Mouse (Mus musculus) limb, embryonic 10.5 days (tissue): ENCODE data around the gene Zfp652. TPM values are rescaled to one million over a fixed set of nuclear protein-coding genes. Genes with fewer than 3 reads are reported as not detected.

ENCODE experiments used
- DNase-seq: peaks from one replicate; pipeline ENCODE4 v3.0.0-alpha.2; 2017; ENCODE audit warnings: low spot score
- H3K27ac ChIP-seq: fragments of 300-500 bp; sonication (generic); 2 replicates; pipeline ENCODE4 v1.5.1; 2016; ENCODE audit warnings: mild to moderate bottlenecking
- H3K27me3 ChIP-seq: fragments of 300-500 bp; sonication (generic); 2 replicates; pipeline ENCODE4 v1.6.1; 2016; ENCODE audit warnings: low read depth, mild to moderate bottlenecking; ENCODE audit not compliant: poor library complexity, severe bottlenecking
- H3K36me3 ChIP-seq: fragments of 300-500 bp; sonication (generic); 2 replicates; pipeline ENCODE4 v1.6.1; 2016; ENCODE audit warnings: mild to moderate bottlenecking, moderate library complexity
- H3K4me1 ChIP-seq: fragments of 300-500 bp; sonication (generic); 2 replicates; pipeline ENCODE4 v1.6.1; 2016
- H3K4me3 ChIP-seq: fragments of 300-500 bp; sonication (generic); 2 replicates; pipeline ENCODE4 v1.5.1; 2016; ENCODE audit warnings: mild to moderate bottlenecking, moderate library complexity
- H3K9me3 ChIP-seq: fragments of 300-500 bp; sonication (generic); replicated peaks from 2 replicates; pipeline ENCODE4 v1.6.1; 2016; ENCODE audit warnings: mild to moderate bottlenecking
- WGBS: fragments of 180-500 bp; shearing (Covaris S2); methylation state at CpG from one replicate; pipeline ENCODE4 v1.1.7; 2016; 5-methylcytosine and 5-hydroxymethylcytosine counted together
- polyA plus RNA-seq: library from polyadenylated mRNA; unstranded; fragments of >200 nt; fragmentation: Nextera tagmentation; extraction: Ambion mirVana; gene quantifications from 2 replicates; pipeline ENCODE4 v1.2.1, GENCODE M21; 2016

Gene Zfp652
- polyA plus RNA-seq, 1 experiment from 2014 or later, result 21.5 TPM

DNA sequence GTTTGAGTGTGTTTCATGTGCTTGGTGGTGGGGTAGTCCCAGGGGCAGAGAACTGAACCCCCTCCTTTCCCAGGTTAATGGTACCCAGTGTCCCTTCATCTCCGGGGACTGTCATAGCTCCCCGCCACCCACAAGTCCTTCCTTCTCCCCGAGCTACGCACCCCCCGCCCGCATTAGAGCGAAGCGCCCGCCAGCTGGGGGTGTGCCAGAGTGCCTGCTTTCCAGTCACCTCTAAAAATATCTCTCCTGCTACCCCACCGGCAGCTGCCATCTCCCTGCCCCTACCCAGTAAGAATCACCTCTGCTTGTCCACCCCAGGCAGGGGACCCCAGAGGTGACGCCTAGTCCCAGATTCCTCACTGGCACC is 112.4 kb downstream of the Zfp652 start:
- no peaks in the 10 kb centered on the region for H3K36me3 ChIP-seq
- 3% methylated on average over 11 of the region's 11 CpGs for WGBS
- peaks cover 87% of the 10 kb centered on the region for H3K27me3 ChIP-seq
- peak; percentile 52 for DNase-seq
- peaks cover 23% of the 10 kb centered on the region for H3K4me1 ChIP-seq
- peak overlapping the region; percentile 83; the same call in 1 of the 2 replicates for H3K27ac ChIP-seq
- no peaks in the 10 kb centered on the region for H3K9me3 ChIP-seq
- peak overlapping the region; percentile 72 for H3K4me3 ChIP-seq

DNA sequence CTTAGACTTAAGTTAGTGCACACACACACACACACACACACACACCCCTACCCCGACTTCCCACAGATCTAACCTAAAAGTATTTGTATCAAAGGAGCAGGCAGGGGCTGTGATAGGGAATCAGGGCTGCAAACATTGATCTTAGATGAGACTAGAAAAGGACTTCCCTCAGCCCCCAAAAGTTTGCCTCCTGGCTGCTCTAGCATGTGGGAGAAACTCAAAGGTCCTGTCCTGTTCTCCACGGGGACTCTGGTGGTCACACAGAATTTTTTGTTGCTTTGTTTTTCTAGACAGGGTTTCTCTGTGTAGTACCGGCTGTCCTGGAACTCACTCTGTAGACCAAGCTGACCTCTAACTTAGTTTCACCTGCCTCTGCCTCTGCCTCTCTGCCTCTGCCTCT is 113.2 kb downstream of the Zfp652 start:
- Histone ChIP-seq H3K4me3 (no peak overlapping the region), H3K4me1 (peaks cover 30% of the 10 kb centered on the region), H3K36me3 (no peaks in the 10 kb centered on the region), H3K27me3 (peaks cover 94% of the 10 kb centered on the region), H3K27ac (no peak overlapping the region), H3K9me3 (no peaks in the 10 kb centered on the region)
- WGBS, result 63% methylated on average over 3 of the region's 3 CpGs
- DNase-seq, result no peak

DNA sequence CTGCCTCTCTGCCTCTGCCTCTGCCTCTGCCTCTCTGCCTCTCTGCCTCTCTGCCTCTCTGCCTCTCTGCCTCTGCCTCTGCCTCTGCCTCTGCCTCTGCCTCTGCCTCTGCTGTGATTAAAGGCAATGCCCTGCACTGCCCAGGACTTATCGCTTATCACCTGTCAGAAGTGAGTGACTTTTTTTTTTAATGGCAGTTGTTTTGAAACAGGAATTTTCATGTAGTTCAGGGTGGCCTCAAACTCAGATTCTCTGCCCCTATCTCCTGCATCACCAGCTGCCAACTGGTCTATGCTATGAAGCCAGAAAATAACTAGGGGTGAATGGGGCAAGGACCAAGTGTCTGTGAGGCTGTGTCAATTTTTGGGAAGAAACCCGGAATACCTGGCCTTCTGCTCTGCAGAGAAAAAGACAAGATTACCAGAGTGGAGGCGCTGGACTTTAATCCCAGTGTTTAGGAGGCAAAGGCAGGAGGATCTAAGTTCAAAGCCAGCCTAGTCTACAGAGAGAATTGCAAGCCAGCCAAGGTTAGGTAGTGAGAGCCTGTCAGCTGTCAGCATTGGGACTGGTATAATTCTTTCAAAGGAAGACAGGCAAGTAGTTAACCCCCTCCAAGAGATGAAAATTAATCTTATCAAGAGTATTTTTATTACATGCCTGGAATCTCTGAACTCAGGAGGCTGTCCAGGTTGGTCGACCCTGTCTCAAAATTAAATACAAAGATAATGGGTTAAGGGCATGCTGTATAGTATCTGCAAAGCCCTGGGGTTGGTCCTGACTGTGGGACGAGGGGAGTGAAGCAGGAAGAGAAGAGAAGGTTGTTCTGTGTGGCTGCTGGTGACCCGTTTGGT is 114.1 kb downstream of the Zfp652 start:
- 56% methylated on average over 6 of the region's 6 CpGs for WGBS
- Histone ChIP-seq H3K36me3 (no peaks in the 10 kb centered on the region), H3K27ac (no peak overlapping the region), H3K27me3 (peaks cover 94% of the 10 kb centered on the region), H3K4me1 (peaks cover 39% of the 10 kb centered on the region), H3K4me3 (no peak overlapping the region), H3K9me3 (no peaks in the 10 kb centered on the region)
- DNase-seq, result no peak

DNA sequence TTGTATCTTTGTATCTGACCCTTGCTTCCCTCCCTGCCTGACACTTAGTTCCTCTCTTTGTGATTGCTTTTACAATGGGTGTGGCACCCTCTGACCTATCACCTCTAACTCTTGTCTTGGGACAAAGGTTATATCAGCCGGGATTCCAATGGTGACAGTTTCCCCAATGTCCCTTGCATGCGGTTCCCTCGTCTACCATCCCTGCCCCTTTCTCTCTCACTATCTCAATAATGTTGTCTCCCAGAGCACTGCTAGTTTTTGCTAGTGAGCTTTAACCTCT is 114.6 kb downstream of the Zfp652 start:
- 33% methylated on average over 3 of the region's 3 CpGs for WGBS
- H3K4me3 ChIP-seq, result no peak overlapping the region
- no peak for DNase-seq
- no peaks in the 10 kb centered on the region for H3K36me3 ChIP-seq
- H3K27me3 ChIP-seq, result peaks cover 94% of the 10 kb centered on the region
- H3K4me1 ChIP-seq, result peaks cover 45% of the 10 kb centered on the region
- no peaks in the 10 kb centered on the region for H3K9me3 ChIP-seq
- H3K27ac ChIP-seq, result no peak overlapping the region

DNA sequence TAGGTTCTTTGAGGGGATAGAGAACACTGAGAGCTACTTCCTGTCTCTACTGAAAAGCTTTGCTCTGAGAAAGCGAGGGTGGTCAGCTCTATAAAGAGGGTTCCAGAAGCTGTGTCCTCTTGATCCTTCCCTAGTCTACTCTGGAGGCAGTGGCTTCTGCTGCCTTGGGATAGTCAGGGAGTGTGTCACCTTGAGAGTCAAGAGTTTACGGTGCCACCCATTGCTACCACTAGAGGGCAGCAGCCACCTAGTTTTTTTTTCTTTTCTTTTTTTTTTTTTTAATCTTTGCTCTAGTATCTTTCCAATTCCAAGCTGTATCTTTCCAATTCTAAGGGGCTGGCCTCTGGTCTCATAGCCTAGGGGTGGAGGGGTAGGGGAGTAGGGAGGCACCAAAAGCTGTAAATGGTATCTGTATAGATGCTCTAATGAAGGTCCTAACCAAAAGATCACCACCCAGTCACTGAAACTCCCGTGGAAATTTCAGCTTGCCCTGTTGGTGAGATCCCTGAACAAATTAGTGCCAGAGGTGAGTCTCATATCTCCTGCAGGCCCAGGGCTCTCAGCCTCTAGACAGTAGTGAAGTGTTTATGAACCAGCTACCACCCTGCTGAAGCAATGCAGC is 115.1 kb downstream of the Zfp652 start:
- peaks cover 94% of the 10 kb centered on the region for H3K27me3 ChIP-seq
- H3K27ac ChIP-seq, result no peak overlapping the region
- DNase-seq, result peak; percentile 67
- WGBS, result 22% methylated on average over 3 of the region's 3 CpGs
- H3K4me1 ChIP-seq, result peaks cover 46% of the 10 kb centered on the region
- H3K4me3 ChIP-seq, result no peak overlapping the region
- H3K9me3 ChIP-seq, result no peaks in the 10 kb centered on the region
- H3K36me3 ChIP-seq, result no peaks in the 10 kb centered on the region

DNA sequence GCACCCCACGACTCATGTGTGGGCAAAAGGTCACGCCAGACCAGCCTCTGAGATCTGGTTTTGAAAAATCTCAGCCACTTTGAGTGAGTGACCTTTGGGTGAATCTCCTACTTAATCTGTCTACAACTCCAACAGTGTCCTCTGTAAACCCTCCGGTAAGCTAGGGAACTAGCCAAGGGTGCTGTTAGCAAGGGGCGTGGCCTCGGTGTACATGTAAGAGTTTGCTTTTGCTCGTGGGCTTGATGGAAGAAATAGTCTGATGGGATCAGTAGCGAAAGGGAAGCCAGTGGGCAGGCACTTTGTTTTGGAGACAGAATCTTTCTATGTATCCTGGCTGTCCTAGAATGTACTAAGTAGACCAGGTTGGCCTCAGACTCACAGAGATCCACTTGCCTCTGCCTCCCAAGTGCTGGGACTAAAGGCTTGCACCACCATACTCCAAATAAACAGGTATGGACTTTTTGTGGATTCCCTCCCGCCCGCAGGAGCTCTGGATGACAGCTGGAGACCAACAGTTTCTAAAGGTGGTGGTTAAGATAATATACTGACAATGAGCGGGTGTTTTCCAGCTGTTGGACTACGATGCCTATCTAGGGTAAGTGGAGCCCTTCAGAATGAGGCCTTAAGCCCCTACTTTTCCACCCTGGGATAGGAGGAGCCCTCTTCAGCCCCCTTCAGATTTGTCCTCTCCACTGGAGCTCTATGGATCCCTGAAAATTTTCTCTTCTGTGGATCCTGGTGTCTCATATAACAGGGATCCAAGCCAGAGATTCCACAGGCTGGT is 115.9 kb downstream of the Zfp652 start:
- DNase-seq, result no peak
- peaks cover 44% of the 10 kb centered on the region for H3K4me1 ChIP-seq
- H3K27ac ChIP-seq, result no peak overlapping the region
- WGBS, result 82% methylated on average over 11 of the region's 11 CpGs
- no peaks in the 10 kb centered on the region for H3K9me3 ChIP-seq
- no peaks in the 10 kb centered on the region for H3K36me3 ChIP-seq
- peaks cover 94% of the 10 kb centered on the region for H3K27me3 ChIP-seq
- no peak overlapping the region for H3K4me3 ChIP-seq

DNA sequence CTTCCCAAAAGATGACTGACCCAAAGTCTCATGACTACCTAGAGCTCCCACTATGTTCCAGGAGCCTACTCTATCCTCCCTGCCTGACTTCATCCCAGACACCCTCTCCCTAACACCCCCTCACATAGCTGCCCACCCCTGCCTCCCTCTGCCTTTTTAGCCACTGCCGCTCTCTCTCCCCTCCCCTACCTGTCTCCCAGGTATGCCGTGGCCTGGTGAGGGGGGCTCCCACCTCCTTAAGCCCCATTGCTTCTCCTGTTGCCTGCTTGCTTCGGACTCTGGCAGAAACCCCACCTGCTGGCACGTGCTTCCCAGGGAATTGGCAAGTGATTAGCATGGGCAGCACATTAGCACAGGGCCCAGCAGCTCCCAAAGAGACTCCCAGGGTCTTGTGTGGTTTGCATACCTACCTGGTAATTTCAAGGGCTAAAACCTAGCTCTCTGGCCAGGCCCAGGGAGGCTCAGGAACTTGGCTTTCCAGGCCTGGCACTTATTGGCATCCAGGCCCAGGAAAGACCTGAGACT is 117.1 kb downstream of the Zfp652 start:
- Histone ChIP-seq H3K27ac (no peak overlapping the region), H3K36me3 (no peaks in the 10 kb centered on the region), H3K9me3 (no peaks in the 10 kb centered on the region), H3K27me3 (peaks cover 100% of the 10 kb centered on the region), H3K4me1 (peaks cover 44% of the 10 kb centered on the region), H3K4me3 (no peak overlapping the region)
- no peak for DNase-seq
- 17% methylated on average over 4 of the region's 4 CpGs for WGBS

DNA sequence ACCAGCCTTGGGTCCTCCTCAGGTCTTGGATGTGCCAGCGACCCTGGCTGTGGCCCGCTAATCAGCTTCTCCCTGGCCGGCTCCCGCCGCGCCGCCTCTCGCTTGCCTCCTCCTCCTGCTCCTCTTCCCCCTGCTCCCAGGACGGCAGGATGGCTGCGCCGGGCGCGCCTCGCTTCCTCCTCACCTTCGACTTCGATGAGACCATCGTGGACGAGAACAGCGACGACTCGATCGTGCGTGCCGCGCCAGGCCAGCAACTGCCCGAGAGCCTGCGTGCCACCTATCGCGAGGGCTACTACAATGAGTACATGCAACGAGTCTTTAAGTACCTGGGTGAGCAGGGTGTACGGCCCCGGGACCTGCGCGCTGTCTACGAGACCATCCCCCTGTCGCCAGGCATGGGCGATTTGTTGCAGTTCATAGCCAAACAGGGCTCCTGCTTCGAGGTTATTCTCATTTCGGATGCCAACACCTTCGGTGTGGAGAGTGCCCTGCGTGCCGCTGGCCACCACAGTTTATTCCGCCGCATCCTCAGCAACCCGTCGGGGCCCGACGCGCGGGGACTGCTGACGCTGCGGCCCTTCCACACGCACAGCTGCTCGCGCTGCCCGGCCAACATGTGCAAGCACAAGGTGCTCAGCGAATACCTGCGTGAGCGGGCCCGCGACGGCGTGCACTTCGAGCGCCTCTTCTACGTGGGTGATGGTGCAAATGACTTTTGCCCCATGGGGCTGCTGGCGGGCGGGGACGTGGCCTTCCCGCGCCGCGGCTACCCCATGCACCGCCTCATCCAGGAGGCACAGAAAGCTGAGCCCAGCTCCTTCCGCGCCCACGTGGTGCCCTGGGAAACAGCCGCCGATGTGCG is 118.2 kb downstream of the Zfp652 start:
- Histone ChIP-seq H3K4me3 (peak overlapping the region; percentile 37), H3K4me1 (peaks cover 46% of the 10 kb centered on the region), H3K36me3 (no peaks in the 10 kb centered on the region), H3K9me3 (no peaks in the 10 kb centered on the region), H3K27me3 (peaks cover 100% of the 10 kb centered on the region), H3K27ac (no peak overlapping the region)
- DNase-seq, result peak; percentile 66
- 4% methylated on average over 80 of the region's 80 CpGs for WGBS

DNA sequence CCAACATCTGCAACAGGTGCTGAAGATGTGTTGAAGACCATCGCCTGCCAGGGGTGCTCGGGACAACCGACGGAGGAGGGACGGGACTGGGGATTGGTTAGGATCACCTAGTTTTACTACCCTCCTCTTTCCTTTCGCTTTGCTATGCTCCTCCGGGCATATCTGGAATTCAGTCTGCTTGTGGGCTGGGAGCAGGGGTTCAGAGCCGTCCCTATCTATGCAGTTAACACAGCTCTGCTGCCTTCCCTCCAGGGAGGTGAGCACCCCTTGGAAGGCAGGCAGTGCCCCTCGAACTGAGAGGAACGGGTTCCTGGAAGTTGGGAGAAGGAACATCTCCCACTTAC is 118.8 kb downstream of the Zfp652 start:
- H3K4me3 ChIP-seq, result peak overlapping the region; percentile 37
- no peaks in the 10 kb centered on the region for H3K9me3 ChIP-seq
- WGBS, result 4% methylated on average over 10 of the region's 10 CpGs
- H3K27me3 ChIP-seq, result peaks cover 100% of the 10 kb centered on the region
- no peak overlapping the region for H3K27ac ChIP-seq
- DNase-seq, result no peak
- H3K4me1 ChIP-seq, result peaks cover 51% of the 10 kb centered on the region
- no peaks in the 10 kb centered on the region for H3K36me3 ChIP-seq

DNA sequence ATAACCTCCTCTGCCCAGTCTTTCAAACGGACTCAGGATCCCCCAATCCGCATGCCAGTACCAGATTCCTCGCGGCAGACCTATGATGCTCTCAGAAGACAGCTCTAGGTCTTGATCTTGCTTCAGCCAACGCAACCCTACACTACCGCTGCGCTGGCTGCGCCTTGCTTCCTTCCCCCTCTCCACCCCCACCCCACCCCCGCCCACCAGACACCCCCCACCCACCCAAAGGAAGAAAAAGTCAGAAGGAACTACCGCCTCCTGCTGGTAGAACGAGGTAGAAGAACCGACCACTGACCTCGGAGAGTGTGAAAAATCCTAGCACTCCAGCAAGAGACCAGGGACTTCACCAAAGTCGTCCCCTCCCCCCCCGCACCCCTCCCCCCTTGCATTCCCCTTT is 119.2 kb downstream of the Zfp652 start:
- Histone ChIP-seq H3K4me3 (peak overlapping the region; percentile 37), H3K27me3 (peaks cover 100% of the 10 kb centered on the region), H3K4me1 (peaks cover 51% of the 10 kb centered on the region), H3K27ac (no peak overlapping the region), H3K9me3 (no peaks in the 10 kb centered on the region), H3K36me3 (no peaks in the 10 kb centered on the region)
- 3% methylated on average over 15 of the region's 15 CpGs for WGBS
- peak; percentile 56 for DNase-seq

DNA sequence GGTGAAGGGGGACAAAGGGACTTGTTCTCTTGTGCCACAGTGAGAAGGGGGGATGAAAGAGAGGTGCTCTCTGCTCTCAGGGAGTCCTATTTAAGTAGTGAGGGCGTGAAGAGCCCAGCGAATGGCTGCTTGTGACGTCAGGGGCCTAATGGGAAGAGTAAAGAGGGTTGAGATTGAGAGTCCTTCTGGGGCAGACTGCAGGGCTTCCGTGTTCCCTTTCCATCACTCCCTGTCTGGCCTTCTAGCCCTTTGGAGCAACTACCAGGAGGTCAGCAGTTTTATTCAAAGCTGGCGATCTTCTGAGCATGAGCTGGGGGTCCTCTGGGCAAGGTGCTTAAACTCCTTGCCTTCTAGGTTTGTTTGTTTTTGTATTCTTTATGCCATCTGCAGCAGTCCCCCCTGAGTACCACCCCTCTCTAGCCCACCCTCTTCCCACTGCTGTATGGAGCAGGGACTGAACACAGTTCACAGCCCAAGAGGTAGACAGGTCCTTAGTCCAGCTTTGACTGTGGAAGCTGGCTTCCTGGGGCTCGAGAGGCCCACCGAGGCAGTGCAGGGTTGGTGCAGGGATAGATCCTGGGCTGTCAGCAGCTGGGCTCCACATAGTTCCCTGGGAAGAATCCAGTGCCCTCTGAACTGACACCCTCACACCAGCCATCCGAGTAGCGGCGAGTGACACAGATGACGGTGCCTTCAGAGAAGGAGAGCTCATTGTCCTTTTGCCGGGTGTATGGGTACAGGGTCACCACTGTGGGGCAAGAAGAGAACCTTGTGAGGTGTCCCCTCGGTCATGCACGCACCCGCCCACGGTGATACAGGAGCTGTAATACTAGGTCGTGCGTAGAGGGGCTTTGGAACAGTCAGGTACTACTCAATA is 119.9 kb downstream of the Zfp652 start:
- DNase-seq, result no peak

More for the DNA sequence above, 119.9 kb downstream of the Zfp652 start:
- Histone ChIP-seq H3K9me3 (no peaks in the 10 kb centered on the region), H3K4me3 (no peak overlapping the region), H3K27me3 (peaks cover 100% of the 10 kb centered on the region), H3K36me3 (no peaks in the 10 kb centered on the region), H3K27ac (no peak overlapping the region), H3K4me1 (peaks cover 53% of the 10 kb centered on the region)
- 36% methylated on average over 18 of the region's 18 CpGs for WGBS
